Mouse (Mus musculus) midbrain, embryonic 14.5 days (tissue): Measurements from ENCODE around the gene Htr1d. TPM values are rescaled to one million over a fixed set of nuclear protein-coding genes. Genes with fewer than 3 reads are reported as not detected.
A peak's percentile ranks its signal among the peaks of the same experiment; 100 is the strongest.

ENCODE experiments used
- ATAC-seq: fragments of 200-750 bp; cut with Nextera tagmentation; 2 replicates; pipeline ENCODE4 v1.8.0; 2017; ENCODE audit warnings: moderate number of reproducible peaks, moderate library complexity; ENCODE audit not compliant: low FRiP score, low TSS enrichment
- DNase-seq: peaks from one replicate; pipeline ENCODE4 v3.0.0-alpha.2; 2015
- H3K27ac ChIP-seq: fragments of 300-500 bp; sonication (generic); replicated peaks from 2 replicates; pipeline ENCODE4 v1.5.1; 2014; ENCODE audit warnings: mild to moderate bottlenecking, low read depth, low read length, moderate library complexity
- H3K27me3 ChIP-seq: fragments of 300-500 bp; sonication (generic); 2 replicates; pipeline ENCODE4 v1.6.1; 2014; ENCODE audit warnings: low read length, control low read depth, mixed read lengths; ENCODE audit not compliant: control insufficient read depth, insufficient read depth
- H3K36me3 ChIP-seq: fragments of 300-500 bp; sonication (generic); 2 replicates; pipeline ENCODE4 v1.6.1; 2014; ENCODE audit warnings: low read length, control low read depth; ENCODE audit not compliant: control insufficient read depth, insufficient read depth
- H3K4me1 ChIP-seq: fragments of 300-500 bp; sonication (generic); 2 replicates; pipeline ENCODE4 v1.6.1; 2014; ENCODE audit warnings: mild to moderate bottlenecking, antibody characterized with exemption, low read length, control low read depth; ENCODE audit not compliant: control insufficient read depth, insufficient read depth
- H3K4me2 ChIP-seq: fragments of 300-500 bp; sonication (generic); 2 replicates; pipeline ENCODE4 v1.6.1; 2014; ENCODE audit warnings: mild to moderate bottlenecking, low read length, moderate library complexity
- H3K4me3 ChIP-seq: fragments of 300-500 bp; sonication (generic); replicated peaks from 2 replicates; pipeline ENCODE4 v1.5.1; 2014; ENCODE audit warnings: low read depth, low read length
- H3K9ac ChIP-seq: fragments of 300-500 bp; sonication (generic); replicated peaks from 2 replicates; pipeline ENCODE4 v1.6.1; 2014; ENCODE audit warnings: mild to moderate bottlenecking, low read length, moderate library complexity
- H3K9me3 ChIP-seq: fragments of 300-500 bp; sonication (generic); 2 replicates; pipeline ENCODE4 v1.6.1; 2016; ENCODE audit warnings: low read length, control low read depth, mixed read lengths; ENCODE audit not compliant: control insufficient read depth
- WGBS: fragments of 180-500 bp; shearing (Covaris S2); extraction: QIAGEN DNeasy Blood & Tissue Kit; methylation state at CpG from one replicate; pipeline ENCODE4 v1.1.7; 2014; 5-methylcytosine and 5-hydroxymethylcytosine counted together
- polyA plus RNA-seq: library from polyadenylated mRNA; unstranded; fragments of >200 nt; fragmentation: Nextera tagmentation; extraction: Ambion mirVana; gene quantifications from 2 replicates; pipeline ENCODE4 v1.2.1, GENCODE M21; 2014

The Htr1d gene
- polyA plus RNA-seq, 1 experiment from 2014 or later, result 0.86 TPM

DNA sequence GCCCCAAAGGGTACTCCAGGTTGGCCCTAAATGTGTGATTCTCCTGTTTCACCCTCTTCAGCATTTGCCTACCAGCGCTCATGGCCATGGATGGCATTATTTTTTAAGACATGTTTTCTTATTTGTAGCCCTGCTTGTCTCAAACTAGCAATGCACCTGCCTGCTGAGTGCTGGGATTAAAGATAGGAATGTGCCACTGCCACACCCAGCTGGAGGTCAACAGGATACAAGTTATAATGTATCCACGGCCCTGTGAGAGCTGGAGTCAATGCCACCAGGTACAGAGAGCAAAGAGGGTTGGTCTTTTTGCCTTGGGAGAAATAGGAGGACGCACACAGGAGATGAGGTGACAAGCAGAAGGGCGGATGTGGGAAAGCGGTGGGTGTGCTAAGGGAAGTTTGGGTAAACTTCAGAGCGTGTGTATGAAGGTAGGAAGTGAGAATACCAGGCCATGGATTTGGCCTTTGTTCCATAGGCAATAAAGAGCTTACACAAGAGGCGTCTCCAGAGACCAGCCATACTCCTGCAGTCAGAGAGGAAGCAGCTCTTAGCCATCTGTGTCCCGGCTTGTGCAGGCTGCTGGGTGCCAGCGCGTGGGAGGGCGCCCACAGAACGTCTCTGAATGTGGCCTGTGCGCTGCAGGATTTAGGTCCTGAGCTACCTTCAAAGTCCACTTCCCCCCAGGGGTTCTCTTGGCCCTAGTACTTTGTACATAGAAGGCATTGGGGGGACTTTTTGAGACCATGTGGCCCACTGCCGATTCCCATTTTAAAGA is 45.4 kb downstream of the Htr1d start:
- H3K4me3 ChIP-seq, result peak overlapping the region; percentile 85; the same call in 1 of the 2 replicates
- no peaks in the 10 kb centered on the region for H3K36me3 ChIP-seq
- WGBS, result 74% methylated on average over 14 of the region's 14 CpGs
- no peak overlapping the region for H3K27ac ChIP-seq
- DNase-seq (no peak), ATAC-seq (no peak)
- H3K4me2 ChIP-seq, result no peak overlapping the region
- no peaks in the 10 kb centered on the region for H3K9me3 ChIP-seq
- peaks cover 19% of the 10 kb centered on the region for H3K4me1 ChIP-seq
- H3K27me3 ChIP-seq, result peaks cover 8% of the 10 kb centered on the region; the same call in 1 of the 2 replicates
- H3K9ac ChIP-seq, result no peak overlapping the region

DNA sequence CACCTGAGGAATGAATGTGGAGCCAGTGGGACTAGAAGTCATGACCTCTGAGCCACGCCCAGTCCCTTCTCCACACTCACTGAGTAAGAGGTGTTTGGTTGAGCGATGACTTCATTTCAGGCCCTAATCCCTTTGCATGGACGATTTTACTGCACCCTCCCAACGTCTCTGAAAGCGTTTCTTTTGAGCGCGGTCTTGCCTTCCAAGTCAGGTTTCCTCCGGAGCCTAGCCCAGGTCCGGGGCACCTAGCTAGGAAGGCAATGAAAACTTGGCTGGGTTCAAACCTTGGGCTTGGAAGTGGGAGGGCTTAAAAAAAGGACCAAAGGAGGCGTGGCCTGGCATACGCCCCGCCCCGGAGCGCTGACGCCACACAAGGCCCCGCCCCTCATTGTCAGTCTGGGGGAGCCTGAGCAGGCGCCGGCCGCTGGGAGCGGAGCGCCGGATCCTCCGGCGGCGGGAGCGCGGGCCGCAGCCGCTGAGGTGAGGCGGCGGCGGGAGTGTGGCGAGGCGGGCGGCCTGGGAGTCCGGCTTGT is 46.1 kb downstream of the Htr1d start, which contains the start of gene Luzp1:
TSS of gene Luzp1 (plus strand) at position 391 of the 533 bp plus-strand sequence.
- Histone ChIP-seq H3K36me3 (no peaks in the 10 kb centered on the region), H3K9me3 (no peaks in the 10 kb centered on the region), H3K4me1 (peaks cover 19% of the 10 kb centered on the region), H3K9ac (peak within 1 kb of the TSS; percentile 87), H3K27me3 (peaks cover 5% of the 10 kb centered on the region; the same call in 1 of the 2 replicates), H3K27ac (peak within 1 kb of the TSS; percentile 94), H3K4me3 (peak within 1 kb of the TSS; percentile 85), H3K4me2 (peak within 1 kb of the TSS; percentile 53)
- 1% methylated on average over 36 of the region's 36 CpGs for WGBS
- DNase-seq (peak; percentile 95), ATAC-seq (peak; percentile 92)

DNA sequence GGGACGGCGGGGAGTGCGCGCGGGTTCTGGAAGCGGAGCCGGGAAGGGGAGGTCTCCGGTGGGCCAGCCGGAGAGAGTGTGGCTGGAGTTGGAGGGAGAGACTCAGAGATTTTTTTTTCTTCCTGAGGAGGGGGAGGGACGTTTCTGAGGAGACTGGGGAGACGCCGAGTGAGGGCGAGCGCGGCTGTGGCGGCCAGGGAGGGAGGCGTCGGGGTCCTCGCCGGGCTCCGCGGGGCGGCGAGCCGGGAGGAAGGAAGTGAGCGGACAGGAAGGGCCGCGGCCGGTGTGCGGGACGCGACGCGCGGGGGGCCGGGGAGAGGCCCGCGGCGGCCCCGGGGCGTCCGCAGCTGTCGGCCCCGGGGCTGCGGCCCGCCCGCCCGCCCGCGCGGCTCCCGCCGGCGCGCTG is 46.6 kb downstream of the Htr1d start:
- ATAC-seq, result peak; percentile 90

GRCm38 (mm10) chr4:136470347-136471071 is 47.2 kb downstream of the Htr1d start:
- Histone ChIP-seq H3K4me1 (peaks cover 19% of the 10 kb centered on the region), H3K27ac (peak overlapping the region; percentile 94), H3K27me3 (no peaks in the 10 kb centered on the region), H3K9me3 (no peaks in the 10 kb centered on the region), H3K9ac (peak overlapping the region; percentile 87), H3K4me2 (peak overlapping the region; percentile 53), H3K36me3 (no peaks in the 10 kb centered on the region), H3K4me3 (peak overlapping the region; percentile 85)
- DNase-seq (peak; percentile 70), ATAC-seq (peak; percentile 53; the same call in 1 of the 2 replicates)
- under 1% methylated on average over 58 of the region's 58 CpGs for WGBS

More for the DNA sequence above, 46.6 kb downstream of the Htr1d start:
- H3K27ac ChIP-seq, result peak overlapping the region; percentile 94
- H3K4me2 ChIP-seq, result peak overlapping the region; percentile 53
- H3K4me1 ChIP-seq, result peaks cover 19% of the 10 kb centered on the region
- under 1% methylated on average over 47 of the region's 55 CpGs for WGBS
- peak; percentile 81 for DNase-seq
- H3K4me3 ChIP-seq, result peak overlapping the region; percentile 85
- peak overlapping the region; percentile 87 for H3K9ac ChIP-seq
- no peaks in the 10 kb centered on the region for H3K36me3 ChIP-seq
- no peaks in the 10 kb centered on the region for H3K9me3 ChIP-seq
- peaks cover 4% of the 10 kb centered on the region; the same call in 1 of the 2 replicates for H3K27me3 ChIP-seq

DNA sequence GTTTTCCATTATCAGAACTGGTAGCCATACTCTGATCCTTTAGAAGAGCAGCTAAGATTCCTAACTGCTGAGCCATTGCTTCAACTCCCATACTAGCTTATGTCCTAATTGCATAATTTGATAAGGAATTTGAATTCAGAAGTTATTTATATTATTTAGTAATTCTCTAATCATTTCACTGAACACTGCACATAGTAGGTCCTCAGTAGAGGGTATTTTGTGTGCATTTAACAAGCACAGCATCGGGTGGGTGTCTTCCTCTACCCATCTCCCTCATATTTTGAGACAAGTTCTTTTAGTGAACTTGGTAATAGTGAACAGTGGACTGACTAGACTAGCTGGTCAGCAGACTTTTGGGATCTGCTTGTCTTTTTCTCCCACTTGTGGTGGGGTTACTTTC is 53.4 kb downstream of the Htr1d start:
- H3K9ac ChIP-seq, result no peak overlapping the region
- H3K36me3 ChIP-seq, result no peaks in the 10 kb centered on the region
- H3K9me3 ChIP-seq, result no peaks in the 10 kb centered on the region
- peaks cover 12% of the 10 kb centered on the region for H3K4me1 ChIP-seq
- no peak overlapping the region for H3K4me2 ChIP-seq
- DNase-seq (no peak), ATAC-seq (no peak)
- 97% methylated on average over 1 of the region's 1 CpGs for WGBS
- no peak overlapping the region for H3K4me3 ChIP-seq
- no peaks in the 10 kb centered on the region for H3K27me3 ChIP-seq
- no peak overlapping the region for H3K27ac ChIP-seq

DNA sequence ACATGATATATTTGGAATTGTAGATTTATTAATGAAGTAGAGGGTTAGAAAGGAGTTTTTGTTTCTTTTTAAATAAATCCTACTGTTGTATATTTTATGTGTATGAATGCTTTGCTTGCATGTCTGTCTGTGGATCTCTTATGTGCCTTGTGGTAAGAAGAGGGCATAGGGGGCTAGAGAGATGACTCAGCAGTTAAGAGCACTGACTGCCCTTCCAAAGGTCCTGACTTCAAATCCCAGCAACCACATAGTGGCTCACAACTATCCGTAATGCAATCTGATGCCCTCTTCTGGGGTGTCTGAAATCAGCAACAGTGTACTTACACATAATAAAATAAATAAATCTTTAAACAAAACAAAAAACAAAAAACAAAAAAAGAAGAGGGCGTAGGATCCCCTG is 63.2 kb downstream of the Htr1d start:
- Histone ChIP-seq H3K4me2 (no peak overlapping the region), H3K9me3 (no peaks in the 10 kb centered on the region), H3K36me3 (no peaks in the 10 kb centered on the region), H3K9ac (no peak overlapping the region), H3K4me3 (no peak overlapping the region), H3K27ac (no peak overlapping the region), H3K4me1 (no peaks in the 10 kb centered on the region), H3K27me3 (no peaks in the 10 kb centered on the region)
- 93% methylated on average over 2 of the region's 2 CpGs for WGBS
- DNase-seq (no peak), ATAC-seq (no peak)

Other genes starting within 250 kb of the Htr1d start
- gene Asap3, start 217.2 kb upstream of the Htr1d start, polyA plus RNA-seq, result 1.8 and 3.4 TPM in 2 replicates
- 0.18 and 1.2 TPM in 2 replicates for gene Tcea3, start 175.8 kb upstream of the Htr1d start, polyA plus RNA-seq
- 31.1 and 47.7 TPM in 2 replicates for gene Zfp46, start 138.8 kb upstream of the Htr1d start, polyA plus RNA-seq
- gene Hnrnpr, start 112.6 kb upstream of the Htr1d start, polyA plus RNA-seq, result 152 and 207 TPM in 2 replicates
- gene 6030445D17Rik, start 38.7 kb downstream of the Htr1d start, polyA plus RNA-seq, result 0.12 and 0.16 TPM in 2 replicates
- 40.1 and 40.2 TPM in 2 replicates for gene Luzp1, start 46.2 kb downstream of the Htr1d start, polyA plus RNA-seq
- gene Kdm1a, start 179.2 kb downstream of the Htr1d start, polyA plus RNA-seq, result 105 and 116 TPM in 2 replicates
- not detected in 2 replicates for gene Tex46, start 186.9 kb downstream of the Htr1d start, polyA plus RNA-seq
- gene Lactbl1, start 199.1 kb downstream of the Htr1d start, polyA plus RNA-seq, result not detected in 2 replicates